Mouse (Mus musculus) CH12.LX (cell line): ENCODE measurements around the gene Pawr. TPM values are rescaled to one million over a fixed set of nuclear protein-coding genes. Genes with fewer than 3 reads are reported as not detected.

Experiments used
- DNase-seq: peaks from one replicate; pipeline ENCODE4 v3.0.0-alpha.2; 2013; ENCODE audit errors: extremely low read depth
- H3K27ac ChIP-seq: 2 replicates; pipeline ENCODE4 v1.5.1; 2012; ENCODE audit warnings: low read depth, mild to moderate bottlenecking, control low read depth, moderate library complexity; ENCODE audit not compliant: insufficient read depth
- H3K27me3 ChIP-seq: replicated peaks from 2 replicates; pipeline ENCODE3; 2012; ENCODE audit warnings: inconsistent platforms
- H3K36me3 ChIP-seq, 2 experiments: replicated peaks in 1 of 2; 2 replicates each; pipeline versions ENCODE3 to v1.6.1; 2012; ENCODE audit warnings: inconsistent platforms in 1 of 2, low read length in 1 of 2, mild to moderate bottlenecking in 1 of 2, mixed read lengths in 1 of 2, moderate library complexity in 1 of 2; ENCODE audit not compliant: control insufficient read depth in 1 of 2, insufficient read depth in 1 of 2
- H3K4me1 ChIP-seq, 2 experiments: 2 replicates each; pipeline ENCODE4 v1.6.1; 2012; ENCODE audit warnings: inconsistent platforms in 1 of 2, moderate library complexity in 1 of 2; ENCODE audit not compliant: insufficient read depth in 2 of 2, control insufficient read depth in 1 of 2
- H3K4me2 ChIP-seq: 2 replicates; pipeline ENCODE4 v1.6.1; 2012; ENCODE audit warnings: low read depth, mild to moderate bottlenecking, control low read depth; ENCODE audit not compliant: poor library complexity, insufficient read depth, severe bottlenecking
- H3K4me3 ChIP-seq, 3 experiments: fragments of 150-350 bp in 1 of 3; sonication (generic) in 1 of 3; replicated peaks in 1 of 3; 2 replicates each; pipeline versions ENCODE3 to v1.5.1; 2011 to 2012; ENCODE audit warnings: low read depth in 2 of 3, low read length in 2 of 3, mild to moderate bottlenecking in 2 of 3, moderate library complexity in 2 of 3, control low read depth in 1 of 3, improper control_type of control experiment in 1 of 3, inconsistent platforms in 1 of 3, mixed read lengths in 1 of 3; ENCODE audit not compliant: poor library complexity in 1 of 3
- H3K79me2 ChIP-seq: replicated peaks from 2 replicates; pipeline ENCODE4 v1.6.1; 2012; ENCODE audit warnings: mild to moderate bottlenecking, moderate library complexity; ENCODE audit not compliant: control insufficient read depth, poor library complexity, insufficient read depth, severe bottlenecking; ENCODE audit errors: extremely low read depth
- H3K9ac ChIP-seq: 2 replicates; pipeline ENCODE4 v1.6.1; 2012; ENCODE audit warnings: low read depth, mild to moderate bottlenecking, control low read depth, moderate library complexity; ENCODE audit not compliant: insufficient read depth
- H3K9me3 ChIP-seq: replicated peaks from 2 replicates; pipeline ENCODE3; 2012; ENCODE audit warnings: low read length, inconsistent platforms, mixed read lengths
- BHLHE40 ChIP-seq: IDR thresholded peaks from 2 replicates; pipeline ENCODE4 v1.6.1; 2011; ENCODE audit warnings: mild to moderate bottlenecking, low read depth, low read length, improper control_type of control experiment
- CHD2 ChIP-seq: IDR thresholded peaks from 2 replicates; pipeline ENCODE4 v1.6.1; 2011; ENCODE audit warnings: low read length, improper control_type of control experiment
- CTCF ChIP-seq, 2 experiments: IDR thresholded peaks in 1 of 2; conservative IDR thresholded peaks in 1 of 2; 2 replicates each; pipeline ENCODE4 v1.5.1; 2011 to 2012; ENCODE audit warnings: low read depth in 2 of 2, low read length in 2 of 2, improper control_type of control experiment in 1 of 2, inconsistent platforms in 1 of 2, mild to moderate bottlenecking in 1 of 2, moderate library complexity in 1 of 2
- ETS1 ChIP-seq: conservative IDR thresholded peaks from 2 replicates; pipeline ENCODE4 v1.6.1; 2012; ENCODE audit warnings: low read depth, mild to moderate bottlenecking, inconsistent platforms, low read length, improper control_type of control experiment, moderate library complexity
- GABPA ChIP-seq: IDR thresholded peaks from 2 replicates; pipeline ENCODE4 v1.6.1; 2012; ENCODE audit warnings: low read depth, low read length, improper control_type of control experiment, inconsistent platforms; ENCODE audit not compliant: insufficient replicate concordance
- HCFC1 ChIP-seq: IDR thresholded peaks from 2 replicates; pipeline ENCODE4 v1.6.1; 2012; ENCODE audit warnings: low read depth, mild to moderate bottlenecking, inconsistent platforms, low read length, improper control_type of control experiment
- JUND ChIP-seq: conservative IDR thresholded peaks from 2 replicates; pipeline ENCODE4 v1.6.1; 2011; ENCODE audit warnings: low read depth, low read length, improper control_type of control experiment
- KAT2A ChIP-seq: IDR thresholded peaks from 2 replicates; pipeline ENCODE4 v1.6.1; 2012; ENCODE audit warnings: low read length, improper control_type of control experiment, inconsistent platforms; ENCODE audit not compliant: insufficient replicate concordance
- NRF1 ChIP-seq: IDR thresholded peaks from 2 replicates; pipeline ENCODE4 v1.6.1; 2014; ENCODE audit warnings: low read depth, mild to moderate bottlenecking, inconsistent platforms, low read length, improper control_type of control experiment, moderate library complexity
- PAX5 ChIP-seq: IDR thresholded peaks from 2 replicates; pipeline ENCODE4 v1.6.1; 2012; ENCODE audit warnings: low read length, inconsistent platforms, mixed read lengths
- POLR2AphosphoS2 ChIP-seq: IDR thresholded peaks from 2 replicates; pipeline ENCODE4 v1.6.1; 2011; ENCODE audit warnings: low read depth, low read length, improper control_type of control experiment
- RCOR1 ChIP-seq: conservative IDR thresholded peaks from 2 replicates; pipeline ENCODE4 v1.6.1; 2012; ENCODE audit warnings: low read depth, mild to moderate bottlenecking, inconsistent platforms, low read length, improper control_type of control experiment
- TBP ChIP-seq: conservative IDR thresholded peaks from 2 replicates; pipeline ENCODE4 v1.6.1; 2011; ENCODE audit warnings: low read depth, low read length, improper control_type of control experiment
- TCF12 ChIP-seq: IDR thresholded peaks from 2 replicates; pipeline ENCODE4 v1.6.1; 2014; ENCODE audit warnings: low read depth, mild to moderate bottlenecking, inconsistent platforms, low read length, improper control_type of control experiment
- UBTF ChIP-seq: IDR thresholded peaks from 2 replicates; pipeline ENCODE4 v1.6.1; 2012; ENCODE audit warnings: low read depth, mild to moderate bottlenecking, inconsistent platforms, low read length, improper control_type of control experiment, moderate library complexity
- USF2 ChIP-seq: conservative IDR thresholded peaks from 2 replicates; pipeline ENCODE4 v1.6.1; 2011; ENCODE audit warnings: low read depth, low read length, improper control_type of control experiment
- ZC3H11A ChIP-seq: IDR thresholded peaks from 2 replicates; pipeline ENCODE4 v1.6.1; 2012; ENCODE audit warnings: low read depth, mild to moderate bottlenecking, inconsistent platforms, low read length, improper control_type of control experiment
- ZNF384 ChIP-seq: IDR thresholded peaks from 2 replicates; pipeline ENCODE4 v1.6.1; 2012; ENCODE audit warnings: low read depth, low read length, improper control_type of control experiment, inconsistent platforms
- dilution Hi-C: fragments of 300-500 bp; cut with MboI; formaldehyde crosslinking; loops from 2 replicates; pipeline ENCODE4 v1.14.3; 2020; ENCODE audit warnings: low sequenced_read_pairs; ENCODE audit not compliant: extremely low pct_unique_long_range_greater_than_20kb, extremely low pct_ligation_motif_present
- in situ Hi-C: fragments of 300-500 bp; cut with MboI; formaldehyde crosslinking; loops from 3 replicates; pipeline ENCODE4 v1.14.3; 2019; ENCODE audit warnings: low sequenced_read_pairs, low pct_ligation_motif_present, low pct_unique_long_range_greater_than_20kb, mixed read lengths
- polyA plus RNA-seq: library from polyadenylated mRNA; unstranded; fragments of >175 nt; gene quantifications from 2 replicates; pipeline ENCODE4 v1.2.1, GENCODE M21; 2012; ENCODE audit warnings: low read depth; ENCODE audit not compliant: insufficient read length
- total RNA-seq, 2 experiments: library from RNA; depleted of rRNA; stranded (reverse); fragments of 300-350 nt in 1 of 2; fragments of >200 nt in 1 of 2; gene quantifications; 2 replicates each; pipeline ENCODE4 v1.2.3; 2012 to 2014

The Pawr gene
- total and polyA plus RNA-seq, 3 experiments: not detected

- in situ Hi-C loops: no loop called here
These were observed 40.3 kb downstream of the Pawr start for GRCm38 (mm10) chr10:108372258-108372657.

DNA sequence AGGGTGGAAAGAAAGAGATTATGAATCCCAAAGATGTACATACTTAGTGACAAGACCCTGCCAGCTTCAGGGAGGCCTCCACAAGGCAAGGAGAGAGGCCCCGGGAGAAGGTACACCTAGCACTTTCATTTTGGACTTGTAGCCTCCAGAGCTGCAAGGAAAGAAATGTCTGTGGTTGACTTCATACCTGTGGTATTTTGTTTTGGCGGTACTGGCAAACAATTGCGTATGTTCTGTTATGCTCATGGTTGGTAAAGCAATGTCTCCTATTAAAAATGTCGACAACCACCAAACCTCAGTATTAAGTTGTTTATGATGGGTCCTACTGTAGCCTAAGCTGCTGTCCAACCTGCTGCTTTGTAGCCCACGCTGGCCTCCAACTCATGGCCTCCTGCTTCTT, 40.9 kb downstream of the Pawr start:
- dilution Hi-C loops (no loop called here), in situ Hi-C loops (no loop called here)
- Histone ChIP-seq H3K79me2 (no peaks in the 10 kb centered on the region), H3K4me2 (no peak overlapping the region), H3K36me3 (no peaks in the 10 kb centered on the region), H3K9me3 (no peaks in the 10 kb centered on the region), H3K27ac (no peak overlapping the region), H3K4me3 (no peak overlapping the region), H3K27me3 (no peaks in the 10 kb centered on the region), H3K4me1 (no peaks in the 10 kb centered on the region), H3K9ac (no peak overlapping the region)
- DNase-seq: no peak
- TF ChIP-seq GABPA: no peak
- TF ChIP-seq KAT2A: no peak

More at GRCm38 (mm10) chr10:108372258-108372657, 40.3 kb downstream of the Pawr start:
- Histone ChIP-seq H3K4me3 (no peak overlapping the region), H3K9ac (no peak overlapping the region), H3K9me3 (no peaks in the 10 kb centered on the region), H3K36me3 (no peaks in the 10 kb centered on the region), H3K4me2 (no peak overlapping the region), H3K79me2 (no peaks in the 10 kb centered on the region), H3K27ac (no peak overlapping the region), H3K4me1 (no peaks in the 10 kb centered on the region), H3K27me3 (no peaks in the 10 kb centered on the region)
- dilution Hi-C loops: no loop called here
- no peak for DNase-seq
- no peak for TF ChIP-seq TCF12
- TF ChIP-seq TBP: no peak
- no peak for TF ChIP-seq BHLHE40
- TF ChIP-seq NRF1: no peak
- TF ChIP-seq ZC3H11A: no peak
- TF ChIP-seq HCFC1: no peak
- no peak for TF ChIP-seq CHD2

- in situ Hi-C loops: no loop called here
- TF ChIP-seq BHLHE40 (no peak), ZNF384 (no peak), CTCF (conservative IDR thresholded peaks at IDR 0.05 in 1 of 2, IDR thresholded peaks at IDR 0.05 in 1 of 2; ENCODE audit: low read depth in 2 of 2, low read length in 2 of 2) (no peak), ETS1 (no peak), PAX5 (no peak), RCOR1 (no peak), POLR2AphosphoS2 (no peak), CHD2 (no peak), USF2 (no peak), UBTF (no peak), JUND (no peak)
- H3K4me1 ChIP-seq: no peaks in the 10 kb centered on the region
These were observed 43.9 kb downstream of the Pawr start for GRCm38 (mm10) chr10:108375796-108376195.

More at GRCm38 (mm10) chr10:108375796-108376195, 43.9 kb downstream of the Pawr start:
- no peak overlapping the region for H3K9ac ChIP-seq
- dilution Hi-C loops: no loop called here
- no peaks in the 10 kb centered on the region for H3K9me3 ChIP-seq
- H3K36me3 ChIP-seq: no peaks in the 10 kb centered on the region
- H3K4me3 ChIP-seq: no peak overlapping the region
- H3K79me2 ChIP-seq: no peaks in the 10 kb centered on the region
- no peak overlapping the region for H3K4me2 ChIP-seq
- H3K27ac ChIP-seq: no peak overlapping the region
- no peak for DNase-seq
- no peaks in the 10 kb centered on the region for H3K27me3 ChIP-seq
